Comparison of ENCODE assay signal across 8 mouse cellular contexts in the genomic region with DNA sequence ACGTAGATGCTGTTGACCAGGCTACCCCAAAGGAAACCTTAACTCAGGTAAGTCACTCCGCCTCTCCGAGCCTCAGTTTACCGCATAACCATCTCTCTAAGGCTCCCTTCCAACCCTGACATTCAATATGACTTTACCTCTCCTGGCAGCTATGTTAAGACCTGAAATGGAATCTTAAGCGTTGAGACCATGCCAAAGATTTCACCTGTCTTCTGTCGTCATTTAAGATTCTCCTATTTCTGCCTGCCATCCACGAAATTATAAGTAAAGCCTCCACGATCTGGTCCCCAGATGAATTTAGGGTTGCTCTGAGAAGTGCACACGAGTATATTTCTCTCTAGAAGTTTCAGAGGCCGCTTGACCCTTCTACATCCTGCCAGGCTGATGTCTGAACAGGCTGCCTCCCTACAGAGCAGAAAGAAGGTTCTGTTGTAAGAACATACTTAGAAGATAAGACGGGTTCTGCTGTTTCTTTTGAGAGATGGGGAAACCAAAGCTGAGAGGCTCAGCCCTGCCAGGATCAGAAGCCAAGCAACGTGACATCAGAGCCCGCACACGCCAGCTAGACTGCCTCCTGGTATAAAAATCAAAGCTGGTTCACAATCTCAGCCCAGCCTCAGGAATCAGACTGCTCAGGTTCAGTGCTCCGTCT. TPM values are rescaled to one million over a fixed set of nuclear protein-coding genes. Genes with fewer than 3 reads are reported as not detected.
DNase-seq lines count a peak whose midpoint lies in the region; ATAC-seq and TF ChIP-seq lines count a peak whose summit lies in the region.

No protein-coding gene starts in this region.

- H3K27me3 ChIP-seq in forebrain, postnatal 0 days (ENCODE audit: insufficient read depth, low read length): no peaks in the 10 kb centered on the region
- H3K27me3 ChIP-seq in liver, embryonic 15.5 days: peaks cover 9% of the 10 kb centered on the region; the same call in 1 of the 2 replicates

- no peak overlapping the region for H3K9ac ChIP-seq in forebrain, postnatal 0 days
- H3K9ac ChIP-seq in liver, embryonic 15.5 days: peak overlapping the region; percentile 52

- TF ChIP-seq CTCF in lung, adult 2 months (IDR thresholded peaks at IDR 0.05; ENCODE audit: insufficient read depth, low read length): no peak
- TF ChIP-seq CTCF in forebrain, postnatal 0 days (IDR thresholded peaks at IDR 0.05; ENCODE audit: low read depth): no peak

- no peak for TF ChIP-seq POLR2A in lung, adult 2 months (IDR thresholded peaks at IDR 0.05; ENCODE audit: borderline replicate concordance, extremely low read depth, low read depth, low read length)

- peak overlapping the region; percentile 73 for H3K4me2 ChIP-seq in forebrain, postnatal 0 days (ENCODE audit: low read depth)
- peak overlapping the region; percentile 100 for H3K4me2 ChIP-seq in liver, embryonic 15.5 days

- peaks cover 7% of the 10 kb centered on the region; the same call in 1 of the 2 replicates for H3K4me1 ChIP-seq in lung, adult 2 months (ENCODE audit: control insufficient read depth, insufficient read depth, low read length)
- peaks cover 4% of the 10 kb centered on the region; the same call in 1 of the 2 replicates for H3K4me1 ChIP-seq in forebrain, postnatal 0 days (ENCODE audit: insufficient read depth)
- H3K4me1 ChIP-seq in liver, embryonic 15.5 days (replicated peaks): peaks cover 78% of the 10 kb centered on the region

- H3K27ac ChIP-seq in forebrain, postnatal 0 days (ENCODE audit: low read depth, low read length): no peak overlapping the region
- peak overlapping the region; percentile 72 for H3K27ac ChIP-seq in liver, embryonic 15.5 days (replicated peaks)

- H3K4me3 ChIP-seq in lung, adult 2 months (replicated peaks; ENCODE audit: extremely low read depth, low read depth, low read length): peak overlapping the region; percentile 98
- H3K4me3 ChIP-seq in forebrain, postnatal 0 days (ENCODE audit: low read depth, low read length): peak overlapping the region; percentile 96
- H3K4me3 ChIP-seq in liver, embryonic 15.5 days (replicated peaks): peak overlapping the region; percentile 76

- no peaks in the 10 kb centered on the region for H3K36me3 ChIP-seq in forebrain, postnatal 0 days (ENCODE audit: insufficient read depth)
- peaks cover 40% of the 10 kb centered on the region for H3K36me3 ChIP-seq in liver, embryonic 15.5 days (replicated peaks)

- no peak for ATAC-seq in forebrain, postnatal 0 days
- ATAC-seq in liver, embryonic 15.5 days (ENCODE audit: insufficient read depth): no peak
- ATAC-seq in activated CD4-positive, CD25-positive, alpha-beta regulatory T cell, adult 4 months: no peak

- H3K9me3 ChIP-seq in forebrain, postnatal 0 days (ENCODE audit: low read length): no peaks in the 10 kb centered on the region
- no peaks in the 10 kb centered on the region for H3K9me3 ChIP-seq in liver, embryonic 15.5 days (replicated peaks)

- DNase-seq in lung, adult 2 months: no peak
- DNase-seq in lung, postnatal 10 days: no peak
- peak; percentile 55 for DNase-seq in cerebellum, adult 8-10 months
- peak; percentile 62 for DNase-seq in forebrain, postnatal 0 days
- DNase-seq in left cerebral cortex, adult 9 months (ENCODE audit: low spot score in 2 of 2): no peak
- no peak for DNase-seq in ovary, postnatal 10 days (ENCODE audit: low spot score)

- 10% methylated on average over 15 of the region's 15 CpGs for WGBS in lung, adult 2 months
- 10% methylated on average over 15 of the region's 15 CpGs for WGBS in forebrain, postnatal 0 days
- WGBS in liver, embryonic 15.5 days (ENCODE audit: insufficient replicate concordance): 8% methylated on average over 15 of the region's 15 CpGs

RNA-seq across cellular contexts. Expression of a gene that starts 24.8 kb away (rescaled TPM):
- polyA plus RNA-seq in lung, adult 2 months (2012; rRNA removed): 0.07 and 0.25 TPM in 2 replicates
- total RNA-seq in forebrain, postnatal 0 days (2014; rRNA removed): 0.14 TPM in 1 of 2 replicates, not detected in the other
- not detected in 2 replicates for polyA plus RNA-seq in forebrain, postnatal 0 days (2015; fragmentation: Nextera tagmentation; extraction: Ambion mirVana)
- 0.43 and 0.46 TPM in 2 replicates for polyA plus RNA-seq in liver, embryonic 15.5 days (2015; fragmentation: Nextera tagmentation; extraction: Ambion mirVana)
- not detected for polyA plus RNA-seq in activated CD4-positive, CD25-positive, alpha-beta regulatory T cell, adult 4 months (2017; shearing (Covaris generic))

RNA-seq across cellular contexts. Expression of a gene that starts 25.4 kb away (rescaled TPM):
- polyA plus RNA-seq in lung, adult 2 months (2012; rRNA removed): 38.3 and 45.3 TPM in 2 replicates
- 65.0 and 68.3 TPM in 2 replicates for total RNA-seq in forebrain, postnatal 0 days (2014; rRNA removed)
- polyA plus RNA-seq in forebrain, postnatal 0 days (2015; fragmentation: Nextera tagmentation; extraction: Ambion mirVana): 32.4 and 36.5 TPM in 2 replicates
- polyA plus RNA-seq in liver, embryonic 15.5 days (2015; fragmentation: Nextera tagmentation; extraction: Ambion mirVana): 181 and 204 TPM in 2 replicates
- polyA plus RNA-seq in activated CD4-positive, CD25-positive, alpha-beta regulatory T cell, adult 4 months (2017; shearing (Covaris generic)): 10 to 100 TPM; 26.9 to 27.1 TPM

Comparison
In these comparisons a context has a peak if more than half of its experiments do, and no peak if none do; other contexts are left out.
1. DNase-seq: peak in cerebellum, adult 8-10 months (single experiment) and forebrain, postnatal 0 days (single experiment); none in lung, adult 2 months (single experiment), lung, postnatal 10 days (single experiment), left cerebral cortex, adult 9 months (0 of 2) and ovary, postnatal 10 days (single experiment).
2. Peak in every context shown above with its lines, with median percentiles within 50 percentile points of each other: H3K4me3 ChIP-seq.